Mouse (Mus musculus): ENCODE data around the gene Vill.

The Vill gene

DNA sequence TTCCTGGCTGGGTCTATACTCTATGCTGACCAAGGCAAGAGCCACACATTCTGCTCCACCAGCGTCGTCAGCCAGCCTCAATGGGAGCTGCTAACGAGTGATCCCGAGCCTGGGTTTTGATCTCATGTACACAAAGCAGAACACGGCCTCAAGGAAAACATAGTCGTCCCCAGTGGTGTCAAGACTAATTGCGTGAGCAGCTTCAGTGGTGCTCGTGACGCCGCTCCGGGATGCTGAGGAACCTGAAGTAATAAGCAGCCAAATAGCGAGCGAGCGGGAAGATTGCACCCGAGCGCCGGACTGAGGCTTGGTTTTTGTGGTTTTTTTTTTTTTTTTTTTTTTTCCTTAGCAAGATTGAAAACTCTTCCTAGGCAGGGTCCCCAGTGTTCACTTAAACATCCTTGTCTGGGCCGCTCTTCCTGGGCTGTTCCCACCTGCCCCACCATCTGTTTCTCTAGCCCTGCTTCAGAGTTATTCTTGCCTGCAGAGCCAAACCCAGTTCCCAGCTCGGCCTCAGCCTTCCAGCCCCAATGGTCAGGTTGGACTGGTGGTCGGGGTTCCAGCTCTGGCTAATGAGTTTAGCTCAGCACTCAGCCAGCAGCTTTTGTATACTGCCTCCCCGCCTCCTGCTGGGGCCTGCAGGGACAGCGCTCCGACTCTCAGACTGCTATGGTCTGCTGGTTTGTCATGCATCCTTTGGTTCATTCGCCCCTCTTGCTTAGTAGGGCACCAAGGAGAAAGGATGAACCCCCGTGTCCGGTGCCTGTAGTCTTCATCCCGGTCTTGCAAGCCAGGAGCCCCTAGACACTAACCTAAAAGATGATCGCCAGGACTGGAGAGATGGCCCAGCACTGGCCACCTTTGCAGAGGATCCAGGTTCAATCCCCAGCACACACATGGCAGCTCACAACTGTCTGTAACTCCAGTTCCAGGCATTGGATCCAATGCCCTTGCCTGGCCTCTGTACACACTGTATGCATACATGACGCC, 17.6 kb upstream of the Vill start:
- DNase-seq (ENCODE audit: low read depth, low spot score): no peak

DNA sequence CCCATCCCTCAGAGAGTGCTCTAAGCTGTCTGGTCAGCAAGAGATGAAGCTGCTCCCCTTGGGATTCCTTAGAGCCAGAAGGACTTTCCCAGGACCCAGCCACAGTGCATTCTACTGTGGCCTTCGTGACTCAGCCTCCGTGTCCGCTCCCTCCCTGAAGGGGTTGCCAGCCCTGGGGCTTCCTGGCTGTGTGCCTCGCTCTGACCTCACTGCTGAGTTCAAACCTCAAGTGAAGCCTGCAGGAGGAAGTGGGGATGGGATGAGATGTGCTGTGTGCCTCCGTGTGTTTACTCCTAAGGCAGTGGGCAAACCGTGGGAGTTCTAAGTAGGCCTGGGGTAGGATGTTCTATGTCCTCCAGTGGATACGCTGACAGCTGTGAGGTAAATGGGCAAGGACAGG, 16.7 kb upstream of the Vill start:
- no peak for DNase-seq (ENCODE audit: low read depth, low spot score)

DNA sequence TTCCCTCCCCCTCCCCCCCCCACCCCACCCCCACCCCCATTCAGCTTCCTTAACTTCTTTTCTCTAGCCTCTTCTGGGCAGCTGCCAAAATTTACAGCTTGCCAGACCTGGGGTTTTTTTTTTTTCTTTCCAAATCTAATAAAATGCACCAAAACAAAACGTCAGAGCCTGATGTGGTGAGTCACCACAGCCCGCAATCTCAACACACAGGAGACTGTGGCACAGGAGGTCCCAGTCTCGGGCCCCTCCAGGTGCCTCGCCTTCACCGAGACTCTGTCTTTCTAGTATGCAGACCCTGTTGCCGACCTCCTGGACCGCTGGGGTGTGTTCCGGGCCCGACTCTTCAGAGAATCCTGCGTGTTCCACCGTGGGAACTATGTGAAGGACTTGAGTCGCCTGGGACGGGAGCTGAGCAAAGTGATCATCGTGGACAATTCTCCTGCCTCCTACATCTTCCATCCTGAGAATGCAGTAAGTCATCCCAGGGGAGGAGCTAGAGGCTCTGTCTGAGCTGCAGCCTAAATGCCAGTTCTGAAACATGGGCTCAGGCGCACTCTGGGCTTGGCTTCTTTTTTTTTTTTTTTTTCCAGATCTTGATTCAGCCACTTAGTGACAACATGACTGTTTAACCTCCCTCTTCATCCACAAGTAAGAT, 15.4 kb upstream of the Vill start:
- DNase-seq (ENCODE audit: low read depth, low spot score): no peak

DNA sequence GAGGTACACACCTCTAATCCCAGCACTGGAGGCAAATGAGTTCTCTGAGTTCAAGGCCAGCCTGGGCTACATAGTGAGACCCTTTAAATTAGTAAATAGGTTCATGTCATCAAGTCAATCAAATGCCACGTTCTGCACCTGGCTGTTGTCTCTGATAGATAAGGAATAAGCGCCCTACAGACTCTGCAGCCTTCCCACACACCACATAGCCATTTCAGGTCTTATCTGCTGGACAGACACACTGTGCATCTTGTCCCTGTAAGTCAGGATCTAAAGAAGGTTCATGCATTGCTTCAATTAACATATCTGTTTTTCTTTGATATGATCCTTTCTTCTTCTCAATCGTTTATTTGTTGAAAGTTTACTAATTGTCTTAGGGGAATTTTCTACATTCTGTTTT, 14.0 kb upstream of the Vill start:
- DNase-seq (ENCODE audit: low read depth, low spot score): no peak

DNA sequence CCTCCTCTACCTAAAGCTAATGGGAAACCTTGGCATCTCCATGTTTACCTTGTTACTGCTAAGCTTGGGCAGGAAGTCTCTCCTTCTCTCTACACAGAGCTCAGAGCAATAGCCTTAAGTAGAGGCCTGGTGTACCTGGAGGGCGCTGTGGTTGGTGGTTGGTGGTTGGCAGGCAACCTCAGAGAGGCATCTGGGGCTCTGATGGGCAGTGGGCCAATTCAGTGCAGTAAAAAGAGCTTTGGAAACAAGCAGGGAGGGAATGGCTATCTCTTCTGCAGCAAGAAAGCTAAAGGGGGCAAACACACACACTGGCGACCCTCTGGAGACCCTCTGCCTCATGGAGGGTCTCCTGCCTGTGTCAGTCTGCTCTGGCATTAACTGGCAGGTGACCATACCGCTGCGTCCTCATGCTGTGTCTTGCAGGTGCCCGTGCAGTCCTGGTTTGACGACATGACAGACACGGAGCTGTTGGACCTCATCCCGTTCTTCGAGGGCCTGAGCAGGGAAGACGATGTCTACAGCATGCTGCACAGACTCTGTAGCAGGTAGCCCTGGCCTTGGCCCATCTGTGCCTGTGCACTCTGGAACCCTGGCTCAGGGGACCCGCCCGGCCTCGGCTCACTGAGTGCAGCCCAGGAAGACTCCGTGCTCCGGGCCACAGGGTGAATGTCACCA, 12.3 kb upstream of the Vill start:
- no peak for DNase-seq (ENCODE audit: low read depth, low spot score)

DNA sequence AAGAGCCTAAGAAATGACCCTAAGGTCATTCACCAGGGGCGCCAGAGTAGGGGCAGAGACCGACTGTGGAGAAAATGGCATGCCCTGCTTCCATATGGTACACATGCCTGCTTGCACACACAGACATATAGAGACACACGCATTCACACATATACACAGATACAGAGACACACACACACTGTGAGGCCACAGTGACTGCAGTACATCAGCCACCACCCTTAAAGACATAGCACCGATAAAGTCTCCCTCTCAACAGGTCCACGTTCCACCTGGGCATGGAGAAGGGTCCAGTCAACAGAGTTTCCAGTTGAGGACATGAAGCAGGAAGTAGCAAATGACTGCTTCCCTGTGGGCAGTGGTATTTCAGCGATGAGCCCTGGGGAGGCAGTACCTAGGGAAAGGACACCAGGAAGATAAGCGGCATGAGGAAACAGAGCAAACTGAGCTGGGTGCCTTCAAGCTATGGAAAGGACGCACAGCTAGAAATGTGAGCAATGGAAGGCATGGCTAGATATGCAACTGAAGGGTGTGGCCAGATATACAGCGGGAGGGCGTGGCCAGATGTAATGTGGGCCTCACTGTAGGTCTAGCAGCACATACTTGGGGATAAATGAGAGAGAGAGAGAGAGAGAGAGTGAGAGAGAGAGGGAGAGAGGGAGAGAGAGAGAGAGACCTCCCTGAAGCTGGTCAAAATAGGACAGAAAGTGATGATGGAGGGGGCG, 4.2 kb upstream of the Vill start:
- no peak for DNase-seq (ENCODE audit: low read depth, low spot score)

DNA sequence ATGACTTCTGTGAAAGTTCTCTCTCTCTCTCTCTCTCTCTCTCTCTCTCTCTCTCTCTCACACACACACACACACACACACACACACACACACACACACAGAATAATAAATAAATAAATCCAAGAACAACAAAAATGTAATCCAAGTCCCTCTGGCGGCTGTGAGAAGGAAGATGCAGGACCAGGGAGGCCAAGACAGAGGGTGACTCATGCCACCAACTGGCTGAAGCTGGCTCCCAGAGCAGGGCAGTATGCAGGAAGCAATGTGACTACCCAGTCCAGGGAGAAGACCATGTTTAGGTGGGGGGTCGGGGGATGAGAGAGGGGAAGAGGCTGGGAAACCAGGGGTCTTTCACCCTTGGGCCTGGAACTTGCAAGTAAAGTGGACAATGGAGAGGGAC, 1.4 kb upstream of the Vill start:
- DNase-seq (ENCODE audit: low read depth, low spot score): no peak

DNA sequence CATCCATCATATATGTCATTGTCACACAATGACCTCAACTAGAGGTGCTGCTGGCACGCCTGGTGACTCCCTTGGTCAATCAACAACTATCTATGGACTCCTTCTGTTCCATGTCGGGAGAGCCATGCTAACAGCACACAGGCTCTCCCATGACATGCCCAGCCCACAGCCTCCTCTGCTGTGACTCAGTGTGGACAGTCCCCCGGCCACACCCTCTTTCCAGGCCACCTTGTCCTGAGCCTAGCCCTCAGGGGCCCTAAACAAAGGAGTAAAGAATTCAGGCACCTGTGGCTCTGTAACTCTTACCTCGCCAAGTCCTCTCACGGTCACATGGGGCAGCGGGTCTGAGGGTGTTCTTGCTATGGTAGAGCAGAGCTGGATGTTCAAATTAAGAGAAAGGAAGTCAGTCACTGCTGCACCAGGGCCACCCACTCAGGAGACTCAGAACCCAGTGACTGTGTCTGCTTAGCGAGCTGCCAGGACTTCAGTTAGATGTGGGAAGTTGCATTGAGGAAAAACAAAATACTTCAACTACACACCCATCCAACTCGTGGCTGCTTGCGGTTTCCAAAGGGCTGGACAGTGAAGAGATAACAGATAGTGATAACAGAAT, 1.5 kb downstream of the Vill start:
- no peak for DNase-seq (ENCODE audit: low read depth, low spot score)

DNA sequence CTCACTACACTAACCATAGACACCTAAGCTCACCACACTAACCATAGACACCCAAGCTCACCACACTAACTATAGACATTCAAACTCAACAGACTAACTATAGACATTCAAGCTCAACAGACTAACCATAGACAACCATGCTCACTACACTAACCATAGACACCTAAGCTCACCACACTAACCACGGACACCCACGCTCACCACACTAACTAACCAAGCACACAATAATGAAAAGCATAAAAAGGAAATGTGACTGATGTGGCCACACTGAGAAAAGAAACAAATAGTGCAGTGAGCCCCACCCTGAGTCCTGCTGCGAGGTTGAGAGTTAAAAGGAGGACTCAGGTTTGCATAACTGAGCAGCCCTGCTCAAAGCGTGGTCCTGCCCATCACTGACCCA, 2.8 kb downstream of the Vill start:
- no peak for DNase-seq (ENCODE audit: low read depth, low spot score)

DNA sequence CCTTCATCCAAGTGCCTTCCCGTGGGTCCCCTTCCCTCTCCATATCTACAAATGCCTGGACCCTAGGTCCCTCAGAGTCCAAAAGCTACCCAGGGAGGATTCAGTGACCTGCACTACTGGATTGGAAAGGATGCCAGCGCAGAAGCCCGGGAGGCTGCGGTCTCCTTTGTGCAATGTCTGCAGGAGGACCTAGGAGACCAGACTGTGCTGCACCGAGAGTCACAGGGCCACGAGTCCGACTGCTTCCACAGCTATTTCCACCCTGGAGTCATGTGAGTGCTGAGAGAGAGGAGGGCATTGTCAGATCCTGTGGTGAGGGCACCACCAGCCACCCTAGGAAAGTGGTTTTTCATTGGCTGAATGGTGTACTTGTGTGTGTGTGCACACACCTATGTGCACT, 5.7 kb downstream of the Vill start:
- DNase-seq (ENCODE audit: low read depth, low spot score): no peak

DNA sequence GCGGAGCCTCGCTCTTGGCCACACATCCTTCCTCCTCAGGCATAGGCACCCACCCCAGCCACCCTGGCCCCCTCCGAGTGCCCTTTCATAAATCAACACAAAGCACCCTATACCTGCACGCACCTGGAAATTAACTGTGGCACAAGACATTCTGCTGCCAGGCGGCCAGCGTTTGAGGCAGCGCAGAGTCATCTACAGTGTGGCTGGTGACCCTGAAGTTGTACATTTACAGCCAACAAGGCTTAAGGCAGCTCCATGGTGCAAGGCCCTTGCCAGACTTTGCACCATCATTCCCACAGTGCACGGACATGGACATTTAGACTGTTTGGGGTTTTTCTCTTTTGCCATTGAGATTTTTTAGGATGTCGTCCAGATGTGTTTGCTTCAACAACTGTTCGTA, 8.1 kb downstream of the Vill start:
- no peak for DNase-seq (ENCODE audit: low read depth, low spot score)

DNA sequence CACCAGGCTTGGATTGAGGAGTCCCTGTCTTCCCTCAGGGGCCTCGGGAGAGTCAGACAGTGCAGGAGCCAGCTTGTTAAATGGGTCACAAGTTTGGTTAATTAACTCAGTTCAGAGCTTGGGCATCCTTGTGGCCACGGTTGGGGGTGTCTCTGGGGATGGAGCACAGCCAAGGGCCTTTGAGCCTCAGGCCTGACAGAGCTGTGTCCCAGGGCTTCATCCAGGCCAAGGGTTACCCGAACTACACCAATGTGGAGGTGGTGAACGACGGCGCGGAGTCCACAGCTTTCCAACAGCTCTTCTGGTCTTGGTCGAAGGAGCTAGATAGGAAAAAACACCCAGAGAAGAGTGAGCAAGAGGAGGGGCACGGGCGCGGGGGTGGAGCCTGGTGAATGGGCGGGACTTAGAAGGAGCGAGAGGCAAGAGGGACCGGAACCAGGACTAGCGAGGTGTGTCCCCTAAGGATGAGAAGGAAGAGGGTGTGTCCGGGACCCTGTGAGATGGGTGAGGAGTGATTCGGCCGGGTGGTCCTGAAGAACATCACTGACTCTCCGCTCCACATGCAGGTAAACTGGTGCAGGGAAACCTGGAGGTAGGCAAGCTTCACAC, 10.6 kb downstream of the Vill start:
- DNase-seq (ENCODE audit: low read depth, low spot score): no peak

DNA sequence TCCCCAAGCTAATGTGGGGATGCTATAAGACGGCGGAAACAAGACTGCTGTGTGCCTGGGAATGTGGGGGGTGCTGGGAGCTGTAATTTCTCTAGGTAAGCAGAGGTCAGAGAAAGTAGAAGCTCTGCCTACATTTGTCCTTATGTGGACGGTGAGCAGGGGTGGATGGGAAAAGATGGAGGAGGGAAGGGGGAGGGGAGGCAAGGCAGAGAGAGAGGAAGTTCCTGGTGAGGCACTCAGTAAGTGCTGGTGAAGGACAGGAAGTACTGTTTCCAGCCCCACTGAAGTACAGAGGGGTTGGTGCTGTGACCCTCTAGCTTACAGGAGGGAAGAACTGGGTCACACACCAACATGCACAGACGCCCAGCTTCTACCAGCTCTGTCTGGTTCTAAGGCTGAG, 11.7 kb downstream of the Vill start:
- no peak for DNase-seq (ENCODE audit: low read depth, low spot score)

DNA sequence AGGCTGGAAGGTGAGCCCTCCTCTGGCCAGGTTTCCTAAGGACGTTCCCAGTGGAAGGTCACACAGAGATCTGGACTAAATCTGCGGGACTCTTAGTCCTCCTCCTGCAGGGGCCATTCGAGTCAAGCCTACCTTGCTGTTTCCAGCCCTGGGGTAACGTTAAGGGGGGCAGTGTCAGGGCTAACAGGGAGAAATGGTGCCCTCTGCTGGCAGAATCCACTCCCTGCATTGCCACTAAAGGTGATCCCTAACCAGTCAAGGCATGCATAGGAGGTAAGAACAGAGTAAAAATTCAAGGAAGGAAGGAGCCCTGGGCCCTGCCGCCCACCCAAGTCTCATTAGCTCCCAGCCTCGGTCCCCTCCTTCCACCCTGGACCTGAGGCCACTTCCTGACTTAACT, 15.0 kb downstream of the Vill start:
- DNase-seq (ENCODE audit: low read depth, low spot score): peak; percentile 87

DNA sequence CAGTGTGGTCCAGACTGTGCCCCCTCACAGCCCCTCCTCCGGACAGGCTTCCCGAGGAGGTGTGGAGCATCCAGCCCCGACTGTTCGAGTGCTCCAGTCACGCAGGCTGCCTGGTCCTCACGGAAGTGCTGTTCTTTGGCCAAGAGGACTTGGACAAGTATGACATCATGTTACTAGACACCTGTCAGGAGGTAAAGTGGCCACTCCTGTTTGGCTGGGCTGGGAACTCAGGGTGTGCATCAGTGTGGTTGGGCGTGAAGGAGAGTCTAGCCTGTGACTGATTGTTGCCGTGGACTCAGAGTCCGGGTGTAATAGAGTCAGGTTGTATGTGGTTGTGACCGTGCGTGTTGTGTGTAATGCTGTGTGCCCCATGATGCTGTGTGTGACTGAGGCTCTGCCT, 15.7 kb downstream of the Vill start:
- no peak for DNase-seq (ENCODE audit: low read depth, low spot score)

DNA sequence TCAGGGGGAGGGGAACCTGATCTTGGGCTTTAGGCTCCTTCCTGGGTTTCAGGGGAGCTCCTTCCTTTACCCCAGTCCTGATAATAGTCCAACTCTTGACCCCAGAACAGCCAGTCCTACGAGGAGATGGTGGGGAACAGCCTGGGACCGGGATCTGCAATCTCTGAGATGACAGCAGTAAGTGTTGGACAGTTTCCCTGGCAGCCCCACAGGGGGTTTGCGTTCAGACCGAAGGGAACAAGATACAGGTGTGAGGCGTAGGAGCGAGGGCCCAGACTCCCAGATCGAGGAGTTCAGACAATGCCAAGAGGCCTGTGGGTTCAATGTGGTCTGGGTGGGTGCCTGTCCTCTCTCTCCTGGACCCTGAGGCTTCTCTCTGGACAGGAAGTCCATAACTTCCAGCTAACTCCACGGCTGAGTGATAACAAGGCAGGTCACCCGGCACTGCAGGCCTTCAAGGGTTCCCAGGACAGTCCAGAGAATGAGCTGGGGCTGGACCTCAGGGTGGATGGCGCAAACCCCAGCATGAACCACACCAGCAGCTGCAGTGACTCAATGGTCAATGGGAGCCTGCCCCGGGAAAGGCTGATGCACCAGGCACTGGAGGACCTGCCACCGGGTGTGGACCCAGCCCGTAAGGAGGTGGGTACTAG, 17.7 kb downstream of the Vill start:
- no peak for DNase-seq (ENCODE audit: low read depth, low spot score)

DNA sequence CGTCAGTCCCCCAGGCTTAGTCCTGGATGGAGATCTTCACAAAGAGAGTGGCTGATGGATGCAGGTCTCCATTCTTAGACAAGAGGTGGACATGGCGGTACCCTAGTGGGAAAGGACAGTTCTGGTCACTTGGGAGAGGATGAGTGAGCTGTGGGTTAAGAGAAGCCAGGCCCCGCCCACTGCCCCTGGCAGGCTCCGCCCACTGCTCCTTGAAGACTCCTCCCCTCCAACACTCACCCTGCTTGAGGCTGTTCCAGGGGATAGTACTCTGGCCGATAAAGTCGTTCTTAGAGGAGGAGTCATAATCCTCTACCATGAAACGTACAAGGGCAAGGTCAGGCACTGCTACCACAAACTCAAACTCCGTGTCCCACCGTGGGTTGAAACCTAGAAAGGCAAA, 19.2 kb downstream of the Vill start:
- no peak for DNase-seq (ENCODE audit: low read depth, low spot score)

DNA sequence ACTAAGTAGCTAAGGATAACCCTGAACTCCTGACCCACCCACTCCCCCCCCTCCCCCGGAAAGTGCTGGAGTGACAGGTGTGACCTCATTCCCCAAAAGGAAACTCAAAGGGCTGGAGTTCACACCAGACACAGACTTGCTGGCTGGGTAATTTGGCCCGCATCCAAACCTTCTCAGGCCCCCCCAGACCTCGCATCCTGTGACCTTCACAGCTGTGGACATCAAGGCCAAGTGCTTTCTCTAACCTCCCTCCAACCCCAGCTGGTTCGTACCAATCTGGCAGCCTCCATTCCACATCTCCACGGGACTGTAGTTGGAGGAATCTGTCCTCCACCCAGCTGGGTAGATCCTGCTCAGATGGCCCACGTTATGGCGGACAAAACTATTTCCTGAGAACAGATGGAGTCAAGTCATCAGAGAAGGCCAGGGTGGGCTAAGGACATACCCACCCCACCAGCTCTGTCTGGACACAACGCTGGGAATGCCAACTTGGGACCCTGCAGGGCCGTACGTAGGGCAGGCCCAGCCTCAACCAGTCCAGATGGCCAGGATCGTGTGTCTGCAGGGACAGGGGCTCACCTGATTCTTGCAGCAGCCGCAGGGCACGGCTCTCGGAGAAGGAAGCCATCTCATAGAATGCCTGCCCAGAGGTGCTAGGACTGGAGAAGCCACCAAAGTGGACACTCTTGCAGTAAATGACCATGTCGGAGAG, 20.8 kb downstream of the Vill start:
- DNase-seq (ENCODE audit: low read depth, low spot score): no peak

DNA sequence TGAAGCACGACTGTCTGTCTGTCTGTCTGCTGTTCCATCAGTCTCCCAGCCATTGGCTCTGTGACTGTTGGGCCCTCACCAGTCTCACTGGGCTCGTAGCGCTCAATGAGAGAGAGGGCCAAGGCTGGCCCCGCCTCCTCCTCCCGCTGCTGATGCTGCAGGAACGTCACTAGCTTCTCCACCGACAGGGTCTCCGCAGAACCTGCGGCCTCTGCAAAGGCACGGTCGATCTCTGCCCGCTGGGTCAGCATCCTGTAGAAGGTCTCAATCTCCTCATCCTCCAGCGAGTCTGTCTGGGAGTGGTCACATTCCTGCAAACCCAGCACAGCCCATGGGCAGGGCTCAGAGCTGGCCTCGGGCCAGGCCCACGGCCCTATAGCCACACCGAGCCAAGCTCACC, 23.1 kb downstream of the Vill start:
- no peak for DNase-seq (ENCODE audit: low read depth, low spot score)

All from forelimb bud, embryonic 11.5 days (tissue).